Mouse (Mus musculus): ENCODE measurements at regions not wholly inside any gene's neighbourhood (a gene's known extent, or its start where the extent isn't known, plus 50 kb on each side); places are given as distances from the start of the nearest gene placed in this dataset.

DNA sequence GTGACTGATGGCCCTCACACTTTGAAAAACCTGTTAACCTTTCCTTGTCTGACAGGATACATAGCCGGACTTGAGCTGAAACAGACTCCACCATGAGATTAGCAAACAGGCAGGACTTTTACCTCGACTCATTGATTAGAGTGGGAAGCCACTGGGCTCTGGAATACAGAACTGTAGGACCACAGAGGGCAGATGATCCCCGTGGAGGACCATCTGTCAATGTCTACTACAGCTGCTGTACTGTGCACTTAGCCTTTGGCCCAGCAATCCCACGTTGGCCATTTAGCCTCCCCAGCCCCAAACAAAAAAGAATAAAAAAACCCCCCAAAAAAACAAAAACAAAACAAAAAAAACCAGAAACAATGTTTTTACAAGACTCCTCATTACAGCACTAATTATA lies 103.9 kb upstream of the Dazl start:
- no peak for TF ChIP-seq CTCF (IDR thresholded peaks at IDR 0.05; ENCODE audit: low read depth)
- no peak for TF ChIP-seq EP300 (optimal IDR thresholded peaks at IDR 0.05)
